Mouse (Mus musculus) CH12.LX (cell line): Measurements from ENCODE around the gene Ccdc24.

Source experiments
- CTCF ChIP-seq, 2 experiments: IDR thresholded peaks in 1 of 2; conservative IDR thresholded peaks in 1 of 2; 2 replicates each; pipeline ENCODE4 v1.5.1; 2011 to 2012; ENCODE audit warnings: low read depth in 2 of 2, low read length in 2 of 2, improper control_type of control experiment in 1 of 2, inconsistent platforms in 1 of 2, mild to moderate bottlenecking in 1 of 2, moderate library complexity in 1 of 2
- SMC3 ChIP-seq: IDR thresholded peaks from 2 replicates; pipeline ENCODE4 v1.6.1; 2011; ENCODE audit warnings: low read depth, low read length, improper control_type of control experiment
- TCF12 ChIP-seq: IDR thresholded peaks from 2 replicates; pipeline ENCODE4 v1.6.1; 2014; ENCODE audit warnings: low read depth, mild to moderate bottlenecking, inconsistent platforms, low read length, improper control_type of control experiment

DNA sequence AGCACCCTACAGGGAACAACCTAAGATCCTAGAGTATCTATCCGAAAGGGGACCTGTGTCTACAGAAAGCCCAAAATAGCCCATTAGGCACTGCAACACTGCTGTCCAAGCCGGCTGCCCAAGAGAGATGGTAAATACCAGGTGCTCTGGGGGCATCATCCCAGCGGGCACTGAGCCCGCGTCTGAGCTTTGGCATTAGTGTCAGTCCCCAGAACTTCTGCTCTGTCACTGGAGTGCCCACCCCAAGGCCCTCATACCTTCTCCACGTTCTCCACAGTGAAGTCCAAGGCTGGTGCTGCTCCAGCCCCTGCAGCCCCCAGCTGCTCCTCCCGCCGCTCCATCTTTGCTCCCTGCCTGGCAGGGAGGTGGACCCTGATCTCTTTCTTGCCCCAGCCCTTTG lies 41.7 kb upstream of the Ccdc24 start:
- TF ChIP-seq SMC3 (no peak), TCF12 (no peak), CTCF (conservative IDR thresholded peaks at IDR 0.05 in 1 of 2, IDR thresholded peaks at IDR 0.05 in 1 of 2; ENCODE audit: low read depth in 2 of 2, low read length in 2 of 2) (no peak)
